Mouse (Mus musculus): ENCODE data around the gene Nprl2.

Nprl2 gene

DNA sequence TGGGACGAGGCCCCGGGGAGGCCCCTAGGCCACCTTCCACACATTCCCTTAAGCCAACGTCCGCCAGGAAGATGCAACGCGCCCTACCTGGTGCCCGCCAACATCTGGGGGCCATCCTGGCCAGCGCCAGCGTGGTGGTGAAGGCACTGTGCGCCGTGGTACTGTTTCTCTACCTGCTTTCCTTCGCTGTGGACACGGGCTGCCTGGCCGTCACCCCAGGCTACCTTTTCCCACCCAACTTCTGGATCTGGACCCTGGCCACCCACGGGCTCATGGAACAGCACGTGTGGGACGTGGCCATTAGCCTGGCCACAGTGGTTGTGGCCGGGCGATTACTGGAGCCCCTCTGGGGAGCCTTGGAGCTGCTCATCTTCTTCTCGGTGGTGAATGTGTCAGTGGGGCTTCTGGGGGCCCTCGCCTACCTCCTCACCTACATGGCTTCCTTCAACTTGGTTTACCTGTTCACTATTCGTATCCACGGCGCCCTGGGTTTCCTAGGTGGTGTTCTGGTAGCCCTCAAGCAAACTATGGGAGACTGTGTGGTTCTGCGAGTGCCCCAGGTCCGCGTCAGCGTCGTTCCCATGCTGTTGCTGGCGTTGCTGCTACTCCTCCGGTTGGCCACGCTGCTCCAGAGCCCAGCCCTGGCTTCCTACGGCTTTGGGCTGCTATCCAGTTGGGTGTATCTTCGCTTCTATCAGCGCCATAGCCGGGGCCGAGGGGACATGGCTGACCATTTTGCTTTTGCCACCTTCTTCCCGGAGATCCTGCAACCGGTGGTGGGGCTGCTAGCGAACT is 7.4 kb upstream of the Nprl2 start:
- DNase-seq (ENCODE audit: inconsistent ontology term): peak; percentile 46

DNA sequence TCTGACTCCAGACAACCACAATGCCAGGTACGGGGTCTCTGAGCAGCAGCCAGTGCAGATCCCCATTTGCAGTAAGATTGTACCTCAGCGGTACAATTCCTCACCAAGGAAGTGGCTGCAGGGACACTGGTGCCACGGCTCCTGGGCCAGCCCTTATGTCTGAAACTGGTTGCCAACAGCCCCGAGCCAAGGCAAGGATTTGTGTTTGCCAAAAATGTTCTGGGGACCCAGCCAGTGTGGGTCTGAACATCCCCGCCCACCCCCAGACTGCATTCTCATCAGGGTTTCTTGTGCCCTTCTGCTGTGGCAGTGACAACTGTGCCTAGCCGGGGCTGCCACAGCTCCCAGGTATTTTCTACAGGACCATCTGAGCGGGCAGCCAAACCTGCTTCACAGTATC is 3.8 kb upstream of the Nprl2 start:
- no peak for DNase-seq (ENCODE audit: inconsistent ontology term)

DNA sequence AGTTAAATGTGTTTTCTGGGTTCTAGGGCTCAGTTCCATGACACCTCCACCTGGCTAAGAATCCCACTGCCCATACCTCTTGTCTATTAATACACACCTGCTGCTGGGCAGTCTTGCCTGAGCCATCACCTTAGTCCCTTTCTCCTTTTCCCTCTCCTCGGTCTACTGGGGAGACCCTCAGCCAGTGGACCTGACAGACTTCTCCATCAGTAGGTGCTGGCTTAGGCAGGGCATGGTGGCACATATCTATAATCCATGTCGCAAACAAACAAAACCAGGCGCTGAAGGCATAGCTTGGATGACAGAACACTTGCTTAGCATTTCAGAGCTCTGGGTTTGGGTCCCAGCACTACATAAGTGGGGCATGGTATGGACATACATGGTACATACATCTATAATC is 3.3 kb upstream of the Nprl2 start:
- no peak for DNase-seq (ENCODE audit: inconsistent ontology term)

DNA sequence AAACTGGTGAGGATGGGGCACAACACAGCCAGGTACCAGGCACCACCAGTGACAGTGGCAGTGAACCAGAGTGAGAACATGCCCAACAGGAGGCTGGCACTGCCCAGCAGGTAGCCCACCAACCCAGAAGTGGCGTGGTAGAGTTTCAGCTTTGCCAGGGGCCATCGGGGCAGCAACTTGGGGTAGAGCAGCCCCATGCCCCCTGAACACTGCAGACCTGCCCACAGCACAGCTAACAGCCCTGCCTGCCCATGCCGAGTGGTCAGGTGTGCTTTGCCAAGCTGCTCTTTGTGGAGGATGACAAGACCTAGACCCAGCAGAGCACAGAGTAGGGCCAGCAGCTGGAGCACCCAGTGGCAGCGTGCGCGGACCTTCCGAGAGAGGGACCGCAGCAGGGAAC is 2.1 kb upstream of the Nprl2 start:
- no peak for DNase-seq (ENCODE audit: inconsistent ontology term)

DNA sequence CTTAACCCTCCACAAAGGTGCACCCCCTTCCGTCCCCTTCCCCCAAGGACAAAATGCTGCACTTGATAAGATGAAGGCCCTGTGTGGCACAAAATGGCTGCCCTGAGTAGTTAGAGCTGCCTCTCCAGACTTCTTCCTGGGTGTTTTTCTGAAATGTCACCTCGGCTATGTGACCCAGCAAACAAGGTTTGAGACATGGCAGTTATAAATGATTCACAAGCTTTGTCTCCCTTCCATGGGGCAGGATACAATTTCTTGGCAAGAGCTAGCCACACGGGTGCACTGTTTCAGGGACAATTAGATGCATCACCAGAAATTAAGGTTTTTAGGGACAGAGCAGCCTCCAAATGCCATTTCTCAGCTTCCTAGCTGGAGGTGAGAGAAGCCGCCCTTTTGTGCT is 1.6 kb upstream of the Nprl2 start:
- DNase-seq (ENCODE audit: inconsistent ontology term): no peak

DNA sequence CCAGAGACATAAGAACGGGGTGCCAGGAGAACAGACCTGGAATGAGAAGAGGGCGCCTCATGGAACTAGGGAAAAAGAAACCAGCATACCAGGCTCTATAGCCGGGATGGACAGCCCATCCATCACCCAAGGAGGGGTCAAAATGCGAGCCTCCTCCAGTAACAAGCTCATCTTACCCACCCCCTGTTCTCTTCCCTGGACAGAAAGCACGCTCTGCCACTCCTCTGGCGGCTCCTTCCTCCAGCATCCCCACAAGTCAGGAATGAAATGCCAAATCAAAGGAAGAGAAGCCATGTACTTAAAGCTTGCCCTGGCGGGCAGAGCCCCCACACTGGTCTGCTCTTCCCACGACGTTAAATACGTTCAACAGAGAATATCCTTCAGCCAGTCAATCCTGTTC is 1.0 kb upstream of the Nprl2 start:
- DNase-seq (ENCODE audit: inconsistent ontology term): no peak

DNA sequence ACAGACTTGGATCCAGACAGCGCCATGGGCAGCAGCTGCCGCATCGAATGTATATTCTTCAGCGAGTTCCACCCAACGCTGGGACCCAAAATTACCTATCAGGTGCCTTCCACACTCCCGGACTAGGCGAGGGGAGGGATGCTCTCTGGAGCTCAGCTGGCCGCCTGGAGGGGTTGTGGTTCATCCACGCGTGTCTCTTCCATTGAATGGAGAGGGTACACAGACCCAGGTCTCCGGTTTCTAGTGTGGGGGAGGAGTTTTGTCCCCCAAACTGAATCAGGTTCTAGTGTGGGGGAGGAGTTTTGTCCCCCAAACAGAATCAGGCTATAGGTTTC is 293 bp downstream of the Nprl2 start:
- no peak for DNase-seq (ENCODE audit: inconsistent ontology term)

DNA sequence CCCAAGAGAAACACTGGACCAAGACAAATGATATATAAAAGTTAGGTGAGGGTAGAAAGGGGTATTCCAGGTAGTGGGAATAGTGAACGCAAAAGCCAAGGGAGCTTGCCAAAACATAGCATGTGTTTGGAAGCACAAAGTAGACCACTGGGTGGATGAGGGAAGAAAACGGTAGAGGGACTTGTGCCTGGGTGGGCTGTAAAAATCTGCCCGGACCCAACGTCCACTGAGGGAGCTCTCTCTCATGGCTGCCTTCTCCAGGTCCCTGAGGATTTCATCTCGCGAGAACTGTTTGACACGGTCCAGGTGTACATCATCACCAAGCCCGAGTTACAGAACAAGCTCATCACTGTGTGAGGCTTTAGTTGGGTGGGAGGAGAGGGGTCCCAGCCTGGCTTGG is 695 bp downstream of the Nprl2 start:
- DNase-seq (ENCODE audit: inconsistent ontology term): no peak

DNA sequence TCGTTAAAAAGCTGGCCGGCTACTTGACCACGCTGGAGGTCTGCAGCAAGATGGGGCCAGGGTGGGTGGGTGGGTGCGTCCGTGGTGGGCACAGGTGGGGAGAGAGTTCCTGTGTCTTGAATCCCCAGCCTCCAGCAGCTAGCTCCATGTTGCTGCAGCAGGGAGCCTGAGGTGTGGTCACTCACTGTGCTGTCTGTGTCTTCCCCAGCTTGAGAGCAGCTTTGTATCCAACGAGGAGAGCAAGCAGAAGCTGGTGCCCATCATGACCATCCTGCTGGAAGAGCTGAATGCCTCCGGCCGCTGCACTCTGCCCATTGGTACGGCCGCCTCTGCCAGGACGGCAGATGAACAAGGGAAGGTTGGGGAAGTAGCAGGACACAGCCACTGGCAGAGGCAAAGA is 1.3 kb downstream of the Nprl2 start:
- no peak for DNase-seq (ENCODE audit: inconsistent ontology term)

DNA sequence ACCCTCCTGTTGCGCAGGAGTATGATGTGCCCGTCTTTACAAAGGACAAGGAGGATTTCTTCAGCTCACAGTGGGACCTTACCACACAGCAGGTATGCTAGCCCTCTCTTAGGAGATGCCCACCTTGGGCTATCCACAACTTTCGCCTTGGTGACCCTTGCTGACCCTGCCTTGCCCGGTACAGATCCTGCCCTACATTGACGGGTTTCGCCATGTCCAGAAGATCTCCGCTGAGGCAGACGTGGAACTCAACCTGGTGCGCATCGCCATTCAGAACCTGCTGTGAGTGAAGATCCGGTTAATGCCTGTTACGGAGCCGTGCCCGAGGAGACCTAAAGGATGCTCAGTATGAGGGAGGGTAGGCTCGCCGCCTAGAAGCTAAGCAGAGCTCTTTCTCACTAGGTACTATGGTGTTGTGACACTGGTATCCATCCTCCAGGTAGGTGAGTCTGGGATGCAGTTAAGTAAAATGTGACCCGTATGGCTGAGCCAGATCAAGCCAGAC is 2.2 kb downstream of the Nprl2 start:
- no peak for DNase-seq (ENCODE audit: inconsistent ontology term)

DNA sequence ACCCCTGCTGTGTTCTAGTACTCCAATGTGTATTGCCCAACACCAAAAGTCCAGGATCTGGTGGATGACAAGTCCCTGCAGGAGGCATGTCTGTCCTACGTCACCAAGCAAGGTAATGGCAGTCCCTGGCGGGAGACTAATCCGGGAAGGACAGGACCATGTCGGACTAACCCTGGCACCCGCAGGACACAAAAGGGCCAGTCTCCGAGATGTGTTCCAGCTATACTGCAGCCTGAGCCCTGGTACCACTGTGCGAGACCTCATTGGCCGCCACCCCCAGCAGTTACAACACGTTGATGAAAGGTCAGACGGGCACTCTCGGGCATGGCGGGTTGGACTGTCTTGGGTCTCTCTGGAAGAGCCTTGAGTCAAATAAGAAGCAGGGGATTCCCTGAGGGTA is 2.7 kb downstream of the Nprl2 start:
- no peak for DNase-seq (ENCODE audit: inconsistent ontology term)

DNA sequence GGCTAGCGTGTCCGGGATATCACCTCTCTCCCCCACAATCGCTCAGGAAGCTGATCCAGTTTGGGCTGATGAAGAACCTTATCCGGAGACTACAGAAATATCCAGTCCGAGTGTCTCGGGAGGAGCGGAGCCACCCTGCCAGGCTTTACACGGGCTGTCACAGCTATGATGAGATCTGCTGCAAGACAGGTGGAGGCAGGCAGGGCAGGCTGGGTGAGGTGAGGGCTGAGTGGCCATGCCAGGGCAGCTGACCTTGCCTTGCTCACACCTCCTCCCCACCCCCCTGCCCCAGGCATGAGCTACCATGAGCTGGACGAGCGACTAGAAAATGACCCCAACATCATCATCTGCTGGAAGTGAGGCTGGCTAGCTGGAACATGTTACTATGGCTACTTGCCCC is 3.2 kb downstream of the Nprl2 start:
- DNase-seq (ENCODE audit: inconsistent ontology term): no peak

DNA sequence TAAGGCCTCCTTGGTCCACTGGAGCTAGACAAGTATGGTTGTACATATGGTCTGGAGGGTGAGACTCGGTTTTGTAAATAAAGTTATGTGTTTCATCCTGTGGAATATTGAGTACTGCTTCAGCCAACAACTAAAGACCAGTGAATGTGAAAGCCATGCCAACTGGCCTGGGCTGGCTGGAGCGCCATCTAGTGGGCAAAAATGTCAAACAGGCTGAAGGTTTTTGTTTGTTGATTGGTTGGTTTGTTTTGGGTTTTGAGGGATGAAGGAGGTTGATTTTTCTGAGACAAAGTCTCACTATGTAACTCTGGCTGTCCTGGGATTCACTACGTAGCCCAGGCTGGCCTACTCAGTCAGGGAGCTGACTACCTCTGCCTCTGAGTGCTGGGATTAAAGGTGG is 3.6 kb downstream of the Nprl2 start:
- DNase-seq (ENCODE audit: inconsistent ontology term): peak; percentile 41

DNA sequence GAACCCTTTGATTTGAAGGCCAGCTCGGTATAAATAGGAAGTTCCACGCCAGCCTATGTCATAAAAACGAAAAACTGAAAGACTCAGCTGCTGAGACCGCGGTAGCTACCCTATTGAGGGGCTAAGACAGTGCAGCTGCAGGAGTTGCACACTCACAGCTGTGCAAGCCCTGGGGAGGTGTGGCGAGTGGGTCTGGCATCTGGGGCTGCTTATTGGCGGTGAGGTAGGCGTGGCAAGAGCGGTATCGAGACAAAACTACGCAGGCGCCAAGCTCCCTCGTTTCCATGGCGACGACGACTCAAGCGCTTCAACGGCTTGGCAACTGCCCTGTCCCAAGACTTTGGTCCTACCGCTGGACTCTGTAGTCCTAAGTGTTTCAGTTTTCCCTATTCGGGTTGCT is 5.0 kb downstream of the Nprl2 start, which contains the start of gene Zmynd10:
Gene Zmynd10 (plus strand): TSS at position 273 of the 400 bp plus-strand sequence.
- DNase-seq (ENCODE audit: inconsistent ontology term): peak; percentile 85

DNA sequence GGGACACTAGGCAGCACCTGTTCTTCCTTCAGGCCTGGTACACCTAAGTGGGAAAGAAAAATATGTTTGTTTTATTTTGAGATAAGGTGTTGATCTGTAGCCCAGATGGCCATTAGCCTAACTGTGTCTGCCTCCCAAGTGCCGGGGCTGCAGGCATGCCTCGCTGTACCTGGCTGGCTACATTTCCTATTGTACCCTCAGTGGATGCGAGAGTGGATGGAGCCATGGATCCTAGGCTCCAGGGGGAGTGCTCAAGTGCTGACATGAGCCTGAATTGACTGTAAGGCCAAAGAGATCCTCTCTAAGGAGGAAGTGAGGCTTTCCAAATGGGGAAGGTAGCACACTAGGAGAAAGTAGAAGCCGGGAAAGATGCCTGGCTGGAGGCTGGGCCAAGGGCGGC is 5.9 kb downstream of the Nprl2 start:
- DNase-seq (ENCODE audit: inconsistent ontology term): no peak

DNA sequence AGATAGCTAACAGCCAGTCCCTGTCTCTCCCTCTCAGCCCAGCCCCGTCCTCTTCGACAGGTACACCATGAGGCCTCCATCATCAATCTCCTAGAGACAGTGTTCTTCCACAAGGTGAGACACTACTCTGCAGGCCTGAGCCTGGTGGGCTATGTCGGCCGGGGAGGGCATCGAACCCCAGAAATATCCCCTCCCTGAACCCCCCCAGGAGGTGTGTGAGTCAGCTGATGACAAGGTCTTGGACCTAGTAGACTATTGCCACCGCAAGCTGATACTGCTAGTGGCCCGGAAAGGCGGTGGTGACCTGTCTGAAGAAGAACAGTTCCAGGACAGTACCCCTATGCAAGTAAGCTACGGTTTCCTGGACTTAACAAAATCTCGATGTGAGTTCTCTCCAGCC is 6.8 kb downstream of the Nprl2 start:
- DNase-seq (ENCODE audit: inconsistent ontology term): no peak

DNA sequence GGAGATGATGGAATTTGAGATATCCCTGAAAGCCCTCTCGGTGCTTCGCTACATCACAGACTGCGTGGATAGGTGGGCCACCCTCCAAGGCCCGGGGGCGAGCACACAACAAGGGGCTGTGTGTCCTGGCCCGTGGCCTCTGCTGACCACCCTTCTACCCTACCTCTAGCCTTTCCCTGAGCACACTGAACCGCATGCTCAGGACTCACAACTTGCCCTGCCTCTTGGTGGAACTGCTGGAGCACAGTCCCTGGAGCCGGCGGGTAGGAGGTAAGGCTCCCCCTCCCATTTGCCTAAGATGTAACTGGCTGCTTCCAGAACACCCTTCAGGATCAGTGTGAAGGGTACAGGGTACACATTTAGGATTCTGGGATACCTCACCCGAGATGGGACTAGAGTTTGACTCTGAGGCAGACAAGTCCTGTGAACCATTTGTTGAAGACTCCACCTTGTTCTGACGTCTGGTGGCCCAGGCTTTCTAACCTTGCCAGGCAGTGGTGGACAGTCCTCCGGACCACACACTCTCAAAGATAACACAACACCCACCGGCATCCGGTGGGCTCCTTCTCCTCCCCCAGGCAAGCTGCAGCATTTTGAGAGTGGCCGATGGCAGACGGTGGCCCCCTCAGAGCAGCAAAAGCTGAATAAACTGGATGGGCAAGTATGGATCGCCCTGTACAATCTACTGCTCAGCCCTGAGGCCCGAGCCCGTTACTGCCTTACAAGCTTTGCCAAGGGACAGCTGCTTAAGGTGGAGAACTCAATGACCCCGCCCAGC is 7.5 kb downstream of the Nprl2 start:
- DNase-seq (ENCODE audit: inconsistent ontology term): no peak

DNA sequence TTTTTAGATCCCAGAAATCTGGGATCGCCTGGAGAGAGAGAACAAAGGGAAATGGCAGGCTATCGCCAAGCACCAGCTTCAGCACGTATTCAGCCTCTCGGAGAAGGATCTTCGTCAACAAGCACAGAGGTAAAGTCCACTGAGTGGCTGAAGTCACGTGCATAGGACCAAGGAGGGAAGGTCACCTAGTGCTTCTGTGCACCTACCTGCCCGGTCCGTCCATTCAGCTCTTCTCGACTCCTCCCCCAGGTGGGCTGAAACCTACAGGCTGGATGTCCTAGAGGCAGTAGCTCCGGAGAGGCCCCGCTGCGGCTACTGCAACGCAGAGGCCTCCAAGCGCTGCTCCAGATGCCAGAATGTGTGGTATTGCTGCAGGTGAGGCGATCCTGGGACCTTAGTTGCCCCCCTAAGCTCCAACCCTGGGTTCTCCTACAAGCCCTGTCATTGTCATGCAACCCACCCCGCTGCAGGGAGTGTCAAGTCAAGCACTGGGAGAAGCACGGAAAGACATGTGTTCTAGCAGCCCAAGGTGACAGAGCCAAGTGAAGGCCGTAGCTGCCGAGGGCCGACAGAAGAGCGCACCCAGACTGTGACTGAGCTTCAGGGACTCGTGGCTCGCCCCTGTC is 8.6 kb downstream of the Nprl2 start:
- no peak for DNase-seq (ENCODE audit: inconsistent ontology term)

DNA sequence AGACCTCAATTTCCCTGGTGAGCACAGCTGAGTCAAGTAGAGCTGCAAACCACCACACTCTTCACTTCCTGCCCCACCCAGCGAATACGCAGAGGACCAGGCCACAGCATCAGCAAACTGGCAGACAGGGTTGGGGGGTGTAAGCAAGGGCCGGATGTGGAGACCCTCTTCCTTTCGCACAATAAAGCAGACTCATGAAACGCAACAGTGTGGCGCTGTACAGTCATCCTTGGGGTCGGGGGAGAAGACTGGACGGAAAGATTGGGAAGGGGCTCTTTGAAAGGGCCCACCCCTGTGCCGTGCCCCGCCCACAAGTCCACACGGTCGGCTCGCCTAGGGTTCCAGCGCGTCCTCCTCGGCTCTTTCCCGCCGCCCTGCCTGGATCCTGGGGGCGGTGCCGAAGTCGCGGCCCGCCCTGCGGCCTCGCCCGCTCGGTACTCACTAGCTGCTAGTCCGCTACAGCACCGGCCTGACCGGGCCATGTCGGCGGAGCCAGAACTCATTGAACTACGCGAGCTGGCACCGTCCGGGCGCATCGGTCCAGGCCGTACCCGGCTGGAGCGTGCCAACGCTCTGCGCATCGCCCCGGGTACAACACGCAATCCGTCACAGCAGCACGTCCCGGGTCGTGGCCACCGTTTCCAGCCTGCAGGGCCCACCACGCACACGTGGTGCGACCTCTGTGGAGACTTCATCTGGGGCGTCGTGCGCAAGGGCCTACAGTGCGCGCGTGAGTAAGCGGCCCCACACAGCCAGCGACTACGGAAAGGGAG is 9.3 kb downstream of the Nprl2 start, which contains the start of gene Rassf1:
Gene Rassf1 (plus strand): TSS at position 439 of the 773 bp plus-strand sequence.
- DNase-seq (ENCODE audit: inconsistent ontology term): peak; percentile 60

DNA sequence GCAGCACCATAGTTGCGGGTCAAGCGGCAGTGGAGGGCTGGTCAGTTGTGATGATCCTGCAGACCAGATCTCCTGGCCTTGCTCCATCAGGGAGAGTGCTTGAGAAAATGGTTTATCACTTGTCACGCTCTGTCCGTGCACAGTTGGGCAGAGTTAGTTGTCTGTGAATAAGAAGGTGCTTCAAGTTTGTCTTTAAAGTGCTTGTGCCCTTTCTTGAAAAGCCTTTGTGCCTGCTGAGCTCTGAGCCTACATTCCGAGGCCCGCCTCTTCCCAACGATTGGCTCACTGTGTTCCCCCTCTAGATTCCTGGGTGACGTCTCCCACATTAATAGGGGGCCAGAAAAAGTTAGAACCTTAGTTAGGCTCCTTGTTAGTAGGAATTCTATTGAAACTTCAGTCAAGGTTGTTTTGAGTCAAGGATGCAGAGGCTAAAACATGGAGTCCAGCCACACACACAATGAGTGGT is 9.9 kb downstream of the Nprl2 start:
- DNase-seq (ENCODE audit: inconsistent ontology term): no peak

DNA sequence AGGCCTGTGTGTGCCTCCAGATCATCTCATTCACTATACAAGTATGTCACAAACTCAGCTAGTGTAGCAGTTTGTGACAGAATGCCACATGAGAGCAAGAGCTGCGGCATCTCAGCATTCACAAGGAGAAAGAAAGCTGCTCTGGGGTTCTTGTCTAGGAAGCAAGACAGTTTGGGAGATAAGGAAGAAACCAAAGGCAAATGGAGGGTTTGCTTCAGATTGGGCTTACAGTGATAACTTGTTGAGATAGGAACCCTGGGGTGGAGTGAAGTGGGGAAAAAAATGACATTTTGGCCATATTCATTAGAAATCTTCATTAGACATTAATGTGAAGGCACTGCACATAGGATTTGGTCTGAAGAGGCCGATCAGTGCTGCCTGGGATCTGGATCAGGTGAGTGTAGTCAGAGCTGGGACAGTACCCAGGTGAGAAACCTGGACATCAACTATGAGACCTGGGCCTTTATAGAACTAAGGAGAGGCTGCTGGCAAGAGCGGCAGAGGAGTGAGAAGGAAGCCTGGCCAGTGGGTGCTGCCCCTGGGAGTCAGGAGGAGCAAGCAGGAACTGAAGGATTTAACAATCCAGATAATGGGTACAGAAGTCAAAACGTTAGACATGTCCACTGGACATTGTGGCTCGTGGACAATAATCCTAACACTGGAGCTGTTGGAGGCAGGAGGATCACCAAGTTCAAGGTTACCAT is 10.8 kb downstream of the Nprl2 start:
- no peak for DNase-seq (ENCODE audit: inconsistent ontology term)
